Mouse (Mus musculus) liver, embryonic 12.5 days (tissue): ENCODE measurements around the gene Slc7a5. TPM values are rescaled to one million over a fixed set of nuclear protein-coding genes. Genes with fewer than 3 reads are reported as not detected.

Experiments used
- ATAC-seq: fragments of 200-750 bp; cut with Nextera tagmentation; 2 replicates; pipeline ENCODE4 v1.8.0; 2017; ENCODE audit warnings: moderate number of reproducible peaks, mild to moderate bottlenecking, moderate library complexity
- H3K27ac ChIP-seq: fragments of 300-500 bp; sonication (generic); 2 replicates; pipeline ENCODE4 v1.5.1; 2016; ENCODE audit warnings: mild to moderate bottlenecking
- H3K27me3 ChIP-seq: fragments of 300-500 bp; sonication (generic); replicated peaks from 2 replicates; pipeline ENCODE4 v1.6.1; 2016; ENCODE audit warnings: mild to moderate bottlenecking, moderate library complexity
- H3K36me3 ChIP-seq: fragments of 300-500 bp; sonication (generic); 2 replicates; pipeline ENCODE4 v1.6.1; 2016; ENCODE audit warnings: mild to moderate bottlenecking, moderate library complexity
- H3K4me1 ChIP-seq: fragments of 300-500 bp; sonication (generic); 2 replicates; pipeline ENCODE4 v1.6.1; 2016
- H3K4me2 ChIP-seq: fragments of 300-500 bp; sonication (generic); 2 replicates; pipeline ENCODE4 v1.6.1; 2016; ENCODE audit warnings: mild to moderate bottlenecking, moderate library complexity
- H3K4me3 ChIP-seq: fragments of 300-500 bp; sonication (generic); 2 replicates; pipeline ENCODE4 v1.5.1; 2016; ENCODE audit warnings: mild to moderate bottlenecking, moderate library complexity
- H3K9ac ChIP-seq: fragments of 300-500 bp; sonication (generic); 2 replicates; pipeline ENCODE4 v1.6.1; 2016; ENCODE audit warnings: mild to moderate bottlenecking, moderate library complexity
- H3K9me3 ChIP-seq: fragments of 300-500 bp; sonication (generic); replicated peaks from 2 replicates; pipeline ENCODE4 v1.6.1; 2016; ENCODE audit warnings: mild to moderate bottlenecking, moderate library complexity
- WGBS: fragments of 180-500 bp; shearing (Covaris S2); methylation state at CpG from one replicate; pipeline ENCODE4 v1.1.7; 2016; ENCODE audit not compliant: insufficient replicate concordance; 5-methylcytosine and 5-hydroxymethylcytosine counted together
- polyA plus RNA-seq: library from polyadenylated mRNA; unstranded; fragments of >200 nt; fragmentation: Nextera tagmentation; extraction: Ambion mirVana; gene quantifications from 2 replicates; pipeline ENCODE4 v1.2.1, GENCODE M21; 2016

Slc7a5 gene
- polyA plus RNA-seq, 1 experiment from 2014 or later, result 52.6 TPM

GRCm38 (mm10) chr8:121889317-121889716 is 18.2 kb downstream of the Slc7a5 start:
- Histone ChIP-seq H3K4me3 (no peak overlapping the region), H3K27me3 (no peaks in the 10 kb centered on the region), H3K27ac (no peak overlapping the region), H3K4me2 (no peak overlapping the region), H3K4me1 (peaks cover 12% of the 10 kb centered on the region; the same call in 1 of the 2 replicates), H3K9me3 (no peaks in the 10 kb centered on the region), H3K9ac (no peak overlapping the region), H3K36me3 (peaks cover 100% of the 10 kb centered on the region)
- no peak for ATAC-seq
- 95% methylated on average over 1 of the region's 1 CpGs for WGBS

DNA sequence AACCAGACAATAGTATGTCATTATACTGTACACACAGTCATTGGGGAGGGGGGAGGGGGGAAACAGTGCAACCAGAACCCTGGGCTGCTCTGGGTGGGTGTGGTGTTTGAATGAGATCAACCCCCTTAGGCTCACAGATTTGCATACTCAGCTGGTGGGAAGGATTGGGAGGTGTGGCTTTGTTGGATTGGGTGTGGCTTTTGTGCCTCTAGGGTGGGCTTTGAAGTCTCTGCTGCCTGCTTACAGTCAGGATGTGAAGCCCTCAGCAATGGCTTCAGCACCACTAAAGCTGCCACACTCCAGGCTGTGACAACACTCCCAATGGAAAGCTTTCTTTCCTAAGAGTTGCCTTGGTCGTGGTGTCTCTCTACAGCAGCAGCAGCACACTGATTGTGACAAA is 19.9 kb downstream of the Slc7a5 start:
- H3K4me3 ChIP-seq, result no peak overlapping the region
- no peak overlapping the region for H3K27ac ChIP-seq
- 69% methylated on average over 1 of the region's 1 CpGs for WGBS
- H3K9ac ChIP-seq, result no peak overlapping the region
- peaks cover 100% of the 10 kb centered on the region for H3K36me3 ChIP-seq
- ATAC-seq, result no peak
- H3K27me3 ChIP-seq, result no peaks in the 10 kb centered on the region
- no peaks in the 10 kb centered on the region for H3K9me3 ChIP-seq
- H3K4me1 ChIP-seq, result peaks cover 11% of the 10 kb centered on the region; the same call in 1 of the 2 replicates
- H3K4me2 ChIP-seq, result no peak overlapping the region

DNA sequence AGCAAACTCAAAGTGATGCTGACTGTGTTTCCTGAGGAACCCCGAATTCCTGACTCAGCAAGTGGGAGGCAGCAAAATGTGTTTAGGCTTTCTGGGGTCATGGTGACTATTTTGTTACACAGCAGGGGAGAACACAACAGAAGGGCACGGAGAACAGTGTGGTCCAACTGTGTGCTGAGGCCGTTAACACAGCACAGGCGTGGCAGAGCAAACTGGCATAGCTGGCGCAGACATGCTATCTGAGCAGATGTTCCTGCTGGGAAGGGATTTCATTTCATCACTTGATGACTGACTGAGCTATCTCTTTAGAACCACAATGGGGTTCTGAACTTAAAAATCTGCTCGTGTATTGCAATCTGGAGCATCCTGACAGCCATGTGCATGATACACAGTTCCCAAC is 22.1 kb downstream of the Slc7a5 start:
- no peak for ATAC-seq
- WGBS, result 85% methylated on average over 6 of the region's 6 CpGs
- H3K27me3 ChIP-seq, result no peaks in the 10 kb centered on the region
- no peak overlapping the region for H3K9ac ChIP-seq
- H3K27ac ChIP-seq, result no peak overlapping the region
- 0 out of 2 replicates have a peak, but pooled peaks cover 1% of the 10 kb centered on the region for H3K4me1 ChIP-seq
- no peaks in the 10 kb centered on the region for H3K9me3 ChIP-seq
- H3K4me2 ChIP-seq, result no peak overlapping the region
- peaks cover 100% of the 10 kb centered on the region for H3K36me3 ChIP-seq
- no peak overlapping the region for H3K4me3 ChIP-seq

DNA sequence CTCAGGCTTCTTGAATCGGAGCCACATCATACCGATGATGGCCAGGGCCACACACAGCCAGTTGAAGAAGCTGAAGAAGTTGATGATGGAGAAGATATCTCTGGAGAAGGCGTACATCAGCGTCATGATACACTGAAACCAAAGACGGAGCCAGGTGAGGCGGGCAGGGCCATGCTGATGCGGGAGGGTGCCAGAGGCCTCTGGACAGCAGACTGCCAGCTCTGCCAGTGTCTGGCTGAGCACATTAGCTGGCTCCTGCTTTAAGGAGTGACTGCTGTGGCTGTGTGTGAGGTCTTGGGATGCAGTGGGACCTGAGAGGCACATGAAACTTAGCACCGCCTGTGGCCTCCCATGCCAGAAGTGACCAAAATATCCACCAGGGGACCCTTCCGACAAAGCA is 22.5 kb downstream of the Slc7a5 start:
- H3K9ac ChIP-seq, result no peak overlapping the region
- H3K4me1 ChIP-seq, result peaks cover 5% of the 10 kb centered on the region; the same call in 1 of the 2 replicates
- peaks cover 100% of the 10 kb centered on the region for H3K36me3 ChIP-seq
- no peaks in the 10 kb centered on the region for H3K27me3 ChIP-seq
- H3K4me2 ChIP-seq, result no peak overlapping the region
- no peaks in the 10 kb centered on the region for H3K9me3 ChIP-seq
- 91% methylated on average over 9 of the region's 9 CpGs for WGBS
- no peak overlapping the region for H3K27ac ChIP-seq
- ATAC-seq, result no peak
- no peak overlapping the region for H3K4me3 ChIP-seq

- H3K4me1 ChIP-seq, result peaks cover 6% of the 10 kb centered on the region; the same call in 1 of the 2 replicates
- WGBS, result 83% methylated on average over 3 of the region's 3 CpGs
- no peak for ATAC-seq
- H3K9ac ChIP-seq, result no peak overlapping the region
- no peak overlapping the region for H3K4me3 ChIP-seq
- H3K4me2 ChIP-seq, result no peak overlapping the region
- H3K9me3 ChIP-seq, result no peaks in the 10 kb centered on the region
- H3K36me3 ChIP-seq, result peaks cover 97% of the 10 kb centered on the region
- no peaks in the 10 kb centered on the region for H3K27me3 ChIP-seq
- no peak overlapping the region for H3K27ac ChIP-seq
These were observed 23.3 kb downstream of the Slc7a5 start for GRCm38 (mm10) chr8:121884181-121884580.

- no peak for ATAC-seq
- 84% methylated on average over 5 of the region's 5 CpGs for WGBS
- peaks cover 74% of the 10 kb centered on the region for H3K36me3 ChIP-seq
These were observed 25.6 kb downstream of the Slc7a5 start for GRCm38 (mm10) chr8:121881921-121882320.

DNA sequence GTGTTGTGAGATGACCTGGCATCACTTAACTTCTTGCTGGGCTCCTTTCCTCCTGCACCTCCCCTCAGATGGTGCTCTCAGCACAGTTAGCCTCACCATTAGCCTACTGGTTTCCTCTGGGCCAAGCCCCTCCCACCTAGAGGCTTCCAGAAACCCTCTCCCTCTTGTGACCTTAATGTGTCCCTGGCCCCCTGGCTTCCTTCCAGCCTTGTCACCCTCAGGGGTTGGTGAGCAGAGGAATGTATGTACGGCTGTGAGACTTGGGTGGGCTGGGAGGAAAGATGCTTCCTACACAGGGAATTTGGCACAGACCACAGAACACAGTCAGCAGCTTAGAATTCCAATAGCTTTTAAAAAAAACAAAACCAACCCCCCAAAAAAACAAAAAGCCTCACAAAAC is 26.7 kb downstream of the Slc7a5 start:
- Histone ChIP-seq H3K36me3 (peaks cover 63% of the 10 kb centered on the region), H3K4me2 (no peak overlapping the region), H3K27ac (no peak overlapping the region), H3K4me1 (peaks cover 22% of the 10 kb centered on the region), H3K9me3 (no peaks in the 10 kb centered on the region), H3K27me3 (no peaks in the 10 kb centered on the region), H3K4me3 (no peak overlapping the region), H3K9ac (no peak overlapping the region)
- WGBS, result 82% methylated on average over 1 of the region's 1 CpGs
- ATAC-seq, result no peak

More at GRCm38 (mm10) chr8:121881921-121882320, 25.6 kb downstream of the Slc7a5 start:
- Histone ChIP-seq H3K9me3 (no peaks in the 10 kb centered on the region), H3K27me3 (no peaks in the 10 kb centered on the region), H3K4me1 (peaks cover 16% of the 10 kb centered on the region; the same call in 1 of the 2 replicates), H3K4me2 (no peak overlapping the region), H3K4me3 (no peak overlapping the region), H3K9ac (no peak overlapping the region), H3K27ac (no peak overlapping the region)

DNA sequence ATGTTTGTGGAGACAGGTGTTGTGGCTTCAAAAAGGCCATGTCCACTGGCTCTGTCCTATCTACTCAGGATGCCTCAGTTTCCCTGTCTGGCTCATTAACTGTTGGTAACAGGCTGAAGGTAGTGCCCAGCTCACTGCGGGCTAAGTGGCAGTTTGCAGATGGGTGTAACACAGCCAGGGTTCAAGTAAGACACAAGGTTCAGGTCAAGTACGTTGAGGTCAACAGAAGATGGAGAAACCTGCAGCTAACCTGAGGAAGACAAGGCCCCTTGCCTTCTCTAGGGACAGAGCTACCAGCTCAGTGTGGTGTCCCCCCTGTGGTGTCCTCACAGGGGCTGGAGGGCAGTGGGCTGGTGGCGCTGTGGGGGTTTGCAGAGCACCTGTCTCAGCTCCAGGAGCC is 27.8 kb downstream of the Slc7a5 start:
- Histone ChIP-seq H3K36me3 (peaks cover 52% of the 10 kb centered on the region), H3K9ac (no peak overlapping the region), H3K9me3 (no peaks in the 10 kb centered on the region), H3K27me3 (0 out of 2 replicates have a peak, but pooled peaks cover 3% of the 10 kb centered on the region), H3K4me2 (no peak overlapping the region), H3K4me1 (peaks cover 33% of the 10 kb centered on the region), H3K4me3 (no peak overlapping the region), H3K27ac (no peak overlapping the region)
- ATAC-seq, result no peak
- WGBS, result 84% methylated on average over 3 of the region's 3 CpGs

- 0 out of 2 replicates have a peak overlapping the region, but pooled peaks have one; percentile 25 for H3K27ac ChIP-seq
- peaks cover 10% of the 10 kb centered on the region; the same call in 1 of the 2 replicates for H3K27me3 ChIP-seq
- no peak overlapping the region for H3K9ac ChIP-seq
- no peak overlapping the region for H3K4me2 ChIP-seq
- peaks cover 35% of the 10 kb centered on the region for H3K36me3 ChIP-seq
- no peak overlapping the region for H3K4me3 ChIP-seq
- no peak for ATAC-seq
- H3K9me3 ChIP-seq, result no peaks in the 10 kb centered on the region
- peaks cover 39% of the 10 kb centered on the region for H3K4me1 ChIP-seq
- 84% methylated on average over 7 of the region's 7 CpGs for WGBS
These were observed 29.5 kb downstream of the Slc7a5 start for GRCm38 (mm10) chr8:121877828-121878480.

DNA sequence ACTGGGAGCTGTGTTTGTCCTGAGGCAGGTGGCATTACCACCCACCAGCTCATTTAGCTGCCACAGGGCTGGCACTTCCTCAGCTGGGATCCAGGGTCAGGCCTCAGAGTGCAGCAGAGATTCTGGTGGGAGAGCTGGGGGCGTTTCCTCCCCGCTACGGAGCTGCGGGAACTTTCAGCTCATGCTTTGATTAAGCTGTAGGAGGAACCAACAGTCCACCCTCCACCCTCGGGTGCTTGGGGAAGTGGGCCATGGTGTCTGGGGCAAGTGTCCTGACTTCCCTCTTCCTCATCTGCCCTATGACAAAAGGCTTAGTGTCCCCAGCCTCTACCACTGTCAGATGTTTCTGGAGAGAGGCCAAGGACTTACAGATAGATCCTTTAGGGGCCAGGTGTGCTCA is 30.3 kb downstream of the Slc7a5 start:
- Histone ChIP-seq H3K9me3 (no peaks in the 10 kb centered on the region), H3K9ac (no peak overlapping the region), H3K27ac (no peak overlapping the region), H3K36me3 (peaks cover 27% of the 10 kb centered on the region), H3K4me3 (no peak overlapping the region), H3K4me1 (peaks cover 42% of the 10 kb centered on the region), H3K27me3 (peaks cover 17% of the 10 kb centered on the region), H3K4me2 (no peak overlapping the region)
- whole genome bisulfite sequencing, result 25% methylated on average over 5 of the region's 5 CpGs
- ATAC-seq, result no peak

GRCm38 (mm10) chr8:121875517-121875916 is 32.0 kb downstream of the Slc7a5 start:
- Histone ChIP-seq H3K27me3 (peaks cover 30% of the 10 kb centered on the region), H3K4me2 (no peak overlapping the region), H3K27ac (no peak overlapping the region), H3K9me3 (no peaks in the 10 kb centered on the region), H3K36me3 (peaks cover 10% of the 10 kb centered on the region), H3K9ac (no peak overlapping the region), H3K4me1 (peaks cover 48% of the 10 kb centered on the region), H3K4me3 (no peak overlapping the region)
- ATAC-seq, result no peak
- WGBS, result 50% methylated on average over 9 of the region's 9 CpGs

DNA sequence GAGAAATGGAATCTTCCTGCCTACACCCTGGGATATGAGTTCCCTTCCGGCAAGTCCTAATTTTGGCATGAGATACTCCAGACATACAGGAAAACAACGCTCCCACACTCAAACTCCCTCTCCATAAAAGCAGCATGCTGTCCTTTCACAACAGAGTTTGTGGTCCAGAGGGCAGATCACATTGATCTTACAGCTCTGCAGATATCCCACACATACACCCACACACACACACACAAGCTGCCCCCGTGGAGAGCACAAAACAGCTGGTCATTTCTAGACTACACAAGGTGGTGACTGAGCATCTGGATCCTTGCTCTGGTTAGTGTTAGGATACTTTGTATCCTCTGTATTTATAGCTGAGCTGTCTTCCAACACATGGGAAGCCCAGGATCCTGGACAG is 32.4 kb downstream of the Slc7a5 start:
- Histone ChIP-seq H3K36me3 (peaks cover 6% of the 10 kb centered on the region), H3K4me2 (no peak overlapping the region), H3K27me3 (peaks cover 32% of the 10 kb centered on the region), H3K27ac (no peak overlapping the region), H3K4me3 (no peak overlapping the region), H3K9me3 (no peaks in the 10 kb centered on the region), H3K4me1 (peaks cover 44% of the 10 kb centered on the region), H3K9ac (no peak overlapping the region)
- 63% methylated on average over 3 of the region's 3 CpGs for WGBS
- no peak for ATAC-seq
